ENCODE assay signal across 40 mouse cellular contexts in the genomic region with DNA sequence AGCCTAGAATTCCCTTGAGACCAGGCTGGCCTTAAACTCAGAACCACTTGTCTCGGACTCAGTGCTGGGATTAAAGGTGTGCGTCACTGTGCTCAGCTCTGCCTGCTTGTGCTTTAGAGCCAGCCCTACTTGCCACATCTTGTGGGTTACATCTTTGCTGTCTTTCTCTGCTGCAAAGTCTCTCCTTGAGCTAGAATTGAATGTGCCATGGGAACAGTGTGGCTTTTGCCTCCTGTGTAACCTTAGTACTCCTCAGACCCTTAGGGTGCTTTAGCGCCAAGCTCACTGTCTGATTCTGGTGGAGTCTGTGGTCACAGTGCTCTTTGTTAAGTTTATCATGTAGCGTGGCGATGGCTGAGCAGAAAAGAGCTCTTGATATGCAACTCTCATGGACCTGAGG. TPM values are rescaled to one million over a fixed set of nuclear protein-coding genes. Genes with fewer than 3 reads are reported as not detected.
"Had no signal": no experiment of that assay in that cellular context is flagged by ENCODE, and none has a peak within 500 bp of the region (broad histone marks: within the 10 kb centered on the region; RNA-seq: fewer than 3 reads in every experiment).

No protein-coding gene starts in this region.

- H3K4me3 ChIP-seq: embryonic facial prominence, embryonic 10.5 days; embryonic facial prominence, embryonic 12.5 days; embryonic facial prominence, embryonic 13.5 days; embryonic facial prominence, embryonic 15.5 days; erythroblast, embryonic 14.5 days; forebrain, embryonic 10.5 days; forebrain, embryonic 12.5 days; forebrain, embryonic 13.5 days; forebrain, embryonic 15.5 days; gastrocnemius, adult 2 months; heart, adult 2 months had no signal

- H3K27ac ChIP-seq: embryonic facial prominence, embryonic 10.5 days; embryonic facial prominence, embryonic 12.5 days; embryonic facial prominence, embryonic 13.5 days; embryonic facial prominence, embryonic 15.5 days; forebrain, embryonic 10.5 days; forebrain, embryonic 12.5 days; forebrain, embryonic 13.5 days; forebrain, embryonic 15.5 days; gastrocnemius, adult 2 months; heart, adult 2 months had no signal

- DNase-seq: cerebellum, adult 2 months; cerebellum, adult 8-10 months; cerebellum, adult 9-10 months; cerebellum, adult 9-11 months; cerebellum, postnatal 10 days; cerebellum, postnatal 14 days; cerebellum, postnatal 25 days; cerebellum, postnatal 36 days; embryo, embryonic 11 days; forebrain, postnatal 0 days; gastrocnemius, adult 2 months; gastrocnemius, postnatal 10 days; gastrocnemius, postnatal 14 days; gastrocnemius, postnatal 25 days; gastrocnemius, postnatal 36 days; heart, adult 18-20 months; heart, adult 2 months had no signal

- H3K4me1 ChIP-seq: embryonic facial prominence, embryonic 10.5 days; embryonic facial prominence, embryonic 12.5 days; embryonic facial prominence, embryonic 13.5 days; embryonic facial prominence, embryonic 15.5 days; forebrain, embryonic 10.5 days; forebrain, embryonic 12.5 days; forebrain, embryonic 13.5 days; forebrain, embryonic 15.5 days had no signal

- H3K9me3 ChIP-seq: embryonic facial prominence, embryonic 10.5 days; embryonic facial prominence, embryonic 12.5 days; embryonic facial prominence, embryonic 13.5 days; embryonic facial prominence, embryonic 15.5 days; forebrain, embryonic 12.5 days; forebrain, embryonic 13.5 days; forebrain, embryonic 15.5 days had no signal

- H3K27me3 ChIP-seq: embryonic facial prominence, embryonic 12.5 days; embryonic facial prominence, embryonic 13.5 days; embryonic facial prominence, embryonic 15.5 days; forebrain, embryonic 12.5 days; forebrain, embryonic 13.5 days; forebrain, embryonic 15.5 days had no signal

RNA-seq across cellular contexts. Expression of a gene that starts 15.1 kb away (rescaled TPM):
- total RNA-seq: common myeloid progenitor, adult 5-6 weeks; forebrain, postnatal 0 days; gastrocnemius, adult 18-20 months; gastrocnemius, adult 2 months; gastrocnemius, adult 8-10 months; gastrocnemius, postnatal 10 days; gastrocnemius, postnatal 14 days; gastrocnemius, postnatal 25 days; gastrocnemius, postnatal 36 days; gastrocnemius, postnatal 4 days; granulocyte monocyte progenitor cell, adult 5-6 weeks; heart, adult 18-20 months; heart, adult 2 months; heart, adult 8-10 months had no signal
- polyA plus RNA-seq: cerebellum, adult 2 months; cortical plate, adult 2 months; embryonic facial prominence, embryonic 10.5 days; embryonic facial prominence, embryonic 11.5 days; embryonic facial prominence, embryonic 12.5 days; embryonic facial prominence, embryonic 13.5 days; embryonic facial prominence, embryonic 14.5 days; embryonic facial prominence, embryonic 15.5 days; erythroblast, embryonic 14.5 days; forebrain, embryonic 10.5 days; forebrain, embryonic 11.5 days; forebrain, embryonic 12.5 days; forebrain, embryonic 13.5 days; forebrain, embryonic 14.5 days; forebrain, embryonic 15.5 days; forebrain, embryonic 16.5 days; forebrain, postnatal 0 days; frontal cortex, adult 2 months; gonadal fat pad, adult 2 months; heart, adult 2 months had no signal
